8 mouse cellular contexts compared by ENCODE assay signal in the genomic region with DNA sequence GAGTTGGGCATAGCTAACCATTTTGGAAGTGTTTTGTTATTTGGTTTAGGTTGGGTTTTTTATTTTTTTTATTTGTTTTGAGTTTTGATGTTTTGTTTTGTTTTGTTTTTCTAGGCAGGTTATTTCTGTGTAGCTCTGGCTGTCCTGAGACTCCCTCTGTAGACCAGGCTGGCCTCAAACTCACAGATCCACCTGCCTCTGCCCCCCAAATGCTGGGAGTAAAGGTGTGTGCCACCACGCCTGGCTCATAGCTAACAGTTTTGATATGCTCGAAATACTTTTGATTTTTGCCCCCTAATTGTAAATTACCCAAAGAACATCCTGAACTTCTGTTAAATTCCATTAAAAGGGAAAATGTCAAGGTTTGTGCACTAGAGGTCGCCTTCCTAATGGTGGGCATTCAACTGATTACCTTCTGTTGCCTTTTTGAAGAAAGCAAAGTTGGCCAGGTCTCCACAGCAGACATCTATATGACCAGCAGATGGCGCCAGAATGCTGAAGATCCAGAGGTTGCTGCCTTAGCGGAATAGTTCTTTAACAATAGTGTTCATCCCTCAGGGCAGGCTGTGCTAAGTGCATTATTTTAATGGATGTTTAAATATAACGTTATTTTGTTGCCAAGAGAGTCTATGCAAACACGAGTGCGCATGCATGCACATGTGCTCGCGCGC.
DNase-seq lines count a peak whose midpoint lies in the region; ATAC-seq and TF ChIP-seq lines count a peak whose summit lies in the region.

No protein-coding gene starts in this region.

- TF ChIP-seq EP300 in lung, postnatal 0 days (IDR thresholded peaks at IDR 0.05) = no peak

- no peak for TF ChIP-seq POLR2A in cerebellum, adult 2 months (IDR thresholded peaks at IDR 0.05; ENCODE audit: borderline replicate concordance, insufficient read depth, low read length)

- 43% methylated on average over 11 of the region's 11 CpGs for WGBS in cerebellum, adult 2 months
- WGBS in hindbrain, embryonic 12.5 days = 44% methylated on average over 11 of the region's 11 CpGs
- WGBS in lung, postnatal 0 days = 42% methylated on average over 11 of the region's 11 CpGs

- no peaks in the 10 kb centered on the region for H3K36me3 ChIP-seq in hindbrain, embryonic 12.5 days
- H3K36me3 ChIP-seq in lung, postnatal 0 days (ENCODE audit: insufficient read depth, low read length) = no peaks in the 10 kb centered on the region

- H3K4me2 ChIP-seq in hindbrain, embryonic 12.5 days (replicated peaks) = no peak overlapping the region
- H3K4me2 ChIP-seq in lung, postnatal 0 days (replicated peaks; ENCODE audit: low read depth, low read length) = no peak overlapping the region

- no peak overlapping the region for H3K27ac ChIP-seq in cerebellum, adult 2 months (ENCODE audit: insufficient read depth, low read length)
- no peak overlapping the region for H3K27ac ChIP-seq in hindbrain, embryonic 12.5 days
- no peak overlapping the region for H3K27ac ChIP-seq in lung, postnatal 0 days (ENCODE audit: low read length)

- TF ChIP-seq CTCF in cerebellum, adult 2 months (IDR thresholded peaks at IDR 0.05; ENCODE audit: borderline replicate concordance, insufficient read depth, low read depth, low read length) = peak; percentile 89
- TF ChIP-seq CTCF in lung, postnatal 0 days (IDR thresholded peaks at IDR 0.05) = peak; percentile 94

- peak; percentile 95 for DNase-seq in NIH3T3 (ENCODE audit: low read depth)
- peak; percentile 82 to 84 for DNase-seq in cerebellum, adult 2 months
- peak; percentile 56 for DNase-seq in layer of hippocampus, adult 9-11 months
- DNase-seq in lung, postnatal 0 days (ENCODE audit: low spot score) = peak; percentile 90
- peak; percentile 61 for DNase-seq in retina, postnatal 7 days (ENCODE audit: low read depth, low spot score)
- peak; percentile 64 for DNase-seq in urinary bladder, postnatal 25 days (ENCODE audit: low spot score)

- H3K4me3 ChIP-seq in cerebellum, adult 2 months (replicated peaks; ENCODE audit: insufficient read depth, low read depth, low read length) = no peak overlapping the region
- H3K4me3 ChIP-seq in hindbrain, embryonic 12.5 days = no peak overlapping the region
- no peak overlapping the region for H3K4me3 ChIP-seq in lung, postnatal 0 days (ENCODE audit: low read depth, low read length)

- H3K27me3 ChIP-seq in cerebellum, adult 2 months (ENCODE audit: control insufficient read depth, insufficient read depth, low read length) = no peaks in the 10 kb centered on the region
- H3K27me3 ChIP-seq in hindbrain, embryonic 12.5 days = no peaks in the 10 kb centered on the region
- H3K27me3 ChIP-seq in lung, postnatal 0 days (replicated peaks; ENCODE audit: insufficient read depth, low read length) = no peaks in the 10 kb centered on the region

- H3K4me1 ChIP-seq in cerebellum, adult 2 months (ENCODE audit: control insufficient read depth, insufficient read depth, low read length) = peaks cover 2% of the 10 kb centered on the region; the same call in 1 of the 2 replicates
- H3K4me1 ChIP-seq in hindbrain, embryonic 12.5 days = no peaks in the 10 kb centered on the region
- H3K4me1 ChIP-seq in lung, postnatal 0 days (ENCODE audit: insufficient read depth, low read depth, low read length) = no peaks in the 10 kb centered on the region

- H3K9me3 ChIP-seq in hindbrain, embryonic 12.5 days (replicated peaks) = no peaks in the 10 kb centered on the region
- H3K9me3 ChIP-seq in lung, postnatal 0 days (ENCODE audit: low read length) = no peaks in the 10 kb centered on the region

- H3K9ac ChIP-seq in hindbrain, embryonic 12.5 days = no peak overlapping the region
- no peak overlapping the region for H3K9ac ChIP-seq in lung, postnatal 0 days (replicated peaks; ENCODE audit: low read depth)

- ATAC-seq in frontal cortex, adult (ENCODE audit: low TSS enrichment) = peak; percentile 95
- peak; percentile 90 for ATAC-seq in hindbrain, embryonic 12.5 days (ENCODE audit: low FRiP score)
- ATAC-seq in lung, postnatal 0 days = peak; percentile 80
